Mouse (Mus musculus) brain, embryonic 18.5 days (tissue): ENCODE data around the gene Gm21680.
"Not testable (repeated sequence)": the region's sequence is repeated elsewhere in the genome, so short reads cannot be mapped to it uniquely, and the experiment has no call there.

Experiments
- DNase-seq: peaks from one replicate; pipeline ENCODE4 v3.0.0-alpha.2; 2012; ENCODE audit warnings: low read depth, low spot score

Gm21680 gene

GRCm38 (mm10) chr5:25972563-25972962 lies at the start of gene Gm21680:
TSS of gene Gm21680 (minus strand) at chr5:25972663.
- DNase-seq, result not testable (repeated sequence)

DNA sequence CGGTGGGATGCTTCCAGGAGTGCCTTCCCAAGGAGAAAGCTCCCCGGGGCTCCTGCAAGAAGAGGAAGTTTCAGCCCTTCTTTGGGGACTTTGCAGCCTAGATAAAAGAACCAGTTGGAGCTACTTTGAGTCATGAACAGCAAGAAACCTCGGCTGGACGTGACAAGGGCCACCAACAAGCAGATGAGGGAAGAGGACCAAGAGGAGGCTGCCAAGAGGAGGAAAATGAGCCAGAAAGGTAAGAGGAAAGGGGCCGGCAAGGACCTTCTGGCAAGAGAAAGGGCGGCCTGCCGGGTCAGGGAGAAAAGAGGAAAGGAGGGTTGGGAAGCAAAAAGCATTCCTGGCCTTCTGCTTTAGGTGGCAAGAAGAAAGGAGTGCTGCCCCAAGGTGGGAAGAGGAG lies 35.2 kb upstream of the Gm21680 start:
- not testable (repeated sequence) for DNase-seq

DNA sequence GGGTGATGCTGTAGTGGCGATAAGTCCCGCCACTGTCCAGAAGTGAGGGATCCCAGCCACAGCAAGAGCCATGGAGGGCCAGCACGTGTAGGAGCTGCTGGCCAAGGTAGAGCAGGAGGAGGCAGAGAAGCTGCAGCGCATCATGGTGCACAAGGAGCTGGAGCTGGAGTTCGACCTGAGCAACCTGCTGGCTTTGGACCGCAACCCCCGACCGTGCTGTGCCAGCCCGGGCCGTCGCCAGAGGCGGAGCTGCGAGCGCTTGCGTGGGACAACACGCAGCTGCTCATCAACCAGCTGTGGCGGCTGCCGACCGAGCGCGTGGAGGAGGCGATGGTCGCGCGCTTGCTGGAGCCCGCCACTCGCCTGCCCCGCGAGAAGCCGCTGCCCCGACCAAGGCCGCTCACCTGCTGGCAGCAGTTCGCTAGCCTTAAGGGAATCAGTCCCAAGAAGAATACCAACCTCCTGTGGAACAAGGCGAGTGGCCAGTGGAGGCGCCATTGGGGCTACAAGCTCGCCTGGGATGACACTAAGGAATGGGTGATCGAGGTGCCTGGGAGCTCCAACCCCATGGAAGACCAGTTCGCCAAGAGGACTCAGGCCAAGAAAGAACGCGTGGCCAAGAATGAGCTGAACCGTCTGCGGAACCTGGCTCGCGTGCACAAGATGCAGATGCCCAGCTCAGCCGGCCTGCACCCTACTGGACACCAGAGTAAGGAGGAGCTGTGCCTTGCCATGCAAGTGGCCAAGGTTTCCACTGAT lies 34.7 kb upstream of the Gm21680 start:
- DNase-seq, result not testable (repeated sequence)

DNA sequence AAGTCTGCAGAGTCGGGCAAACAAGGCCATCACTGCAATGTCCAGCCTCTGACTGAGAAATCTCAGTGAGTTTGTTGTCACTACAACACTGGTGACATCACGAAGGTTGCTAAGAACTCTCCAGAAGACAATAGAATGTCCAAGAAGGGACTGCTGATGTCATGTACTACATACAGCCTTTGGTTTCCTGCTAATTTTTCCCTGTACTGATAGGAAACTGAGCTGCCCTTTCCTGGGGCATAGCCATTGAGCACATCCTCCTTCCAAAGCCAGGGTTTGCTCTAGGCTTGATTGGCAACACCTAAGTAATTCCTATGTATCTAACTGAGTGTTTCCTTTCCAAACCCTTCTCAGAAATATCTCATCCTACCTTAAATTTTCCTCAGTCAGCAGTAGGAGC lies 32.2 kb upstream of the Gm21680 start, which contains the start of gene Gm1979:
Gene Gm1979, minus strand, starts transcription at position 101 of the 400 bp plus-strand sequence.
- DNase-seq, result not testable (repeated sequence)

DNA sequence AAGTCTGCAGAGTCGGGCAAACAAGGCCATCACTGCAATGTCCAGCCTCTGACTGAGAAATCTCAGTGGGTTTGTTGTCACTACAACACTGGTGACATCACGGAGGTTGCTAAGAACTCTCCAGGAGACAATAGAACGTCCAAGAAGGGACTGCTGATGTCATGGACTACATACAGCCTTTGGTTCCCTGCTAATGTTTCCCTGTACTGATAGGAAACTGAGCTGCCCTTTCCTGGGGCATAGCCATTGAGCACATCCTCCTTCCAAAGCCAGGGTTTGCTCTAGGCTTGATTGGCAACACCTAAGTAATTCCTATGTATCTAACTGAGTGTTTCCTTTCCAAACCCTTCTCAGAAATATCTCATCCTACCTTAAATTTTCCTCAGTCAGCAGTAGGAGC lies 16.1 kb upstream of the Gm21680 start, which contains the start of gene Gm21698:
Gene Gm21698, minus strand, starts transcription at position 101 of the 400 bp plus-strand sequence.
- not testable (repeated sequence) for DNase-seq

- not testable (repeated sequence) for DNase-seq
Observed at GRCm38 (mm10) chr5:25957050-25957449, 15.4 kb downstream of the Gm21680 start.

DNA sequence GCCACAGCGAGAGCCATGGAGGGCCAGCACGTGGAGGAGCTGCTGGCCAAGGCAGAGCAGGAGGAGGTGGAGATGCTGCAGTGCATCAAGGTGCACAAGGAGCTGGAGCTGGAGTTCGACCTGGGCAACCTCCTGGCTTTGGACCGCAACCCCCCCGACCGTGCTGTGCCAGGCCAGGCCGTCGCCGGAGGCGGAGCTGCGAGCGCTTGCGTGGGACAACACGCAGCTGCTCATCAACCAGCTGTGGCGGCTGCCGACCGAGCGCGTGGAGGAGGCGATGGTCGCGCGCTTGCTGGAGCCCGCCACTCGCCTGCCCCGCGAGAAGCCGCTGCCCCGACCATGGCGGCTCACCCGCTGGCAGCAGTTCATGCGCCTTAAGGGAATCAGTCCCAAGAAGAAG lies 15.9 kb downstream of the Gm21680 start:
- not testable (repeated sequence) for DNase-seq

GRCm38 (mm10) chr5:25954317-25954716 lies 18.1 kb downstream of the Gm21680 start, which contains the start of gene Gm21671:
TSS of gene Gm21671 (minus strand) at chr5:25954417.
- DNase-seq, result not testable (repeated sequence)

DNA sequence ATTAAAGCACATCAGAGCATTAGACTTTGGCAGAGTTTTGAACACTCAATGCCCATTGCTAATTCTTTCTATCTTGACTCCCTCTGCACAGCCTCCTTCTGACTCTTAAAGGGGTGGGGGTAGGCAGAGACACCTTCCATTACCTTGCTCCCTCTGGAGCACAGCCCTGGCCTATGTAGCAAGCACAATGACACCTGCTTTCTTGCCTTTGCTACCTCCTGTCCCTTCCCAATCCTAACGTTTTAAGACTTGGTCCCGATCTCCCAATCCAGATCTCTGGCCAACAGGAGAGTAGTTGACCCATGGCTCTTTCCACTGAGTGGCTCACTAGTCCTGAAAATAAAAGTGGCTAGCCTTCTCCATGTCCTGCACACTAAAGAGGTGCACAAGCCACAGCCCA lies 27.1 kb downstream of the Gm21680 start:
- not testable (repeated sequence) for DNase-seq

DNA sequence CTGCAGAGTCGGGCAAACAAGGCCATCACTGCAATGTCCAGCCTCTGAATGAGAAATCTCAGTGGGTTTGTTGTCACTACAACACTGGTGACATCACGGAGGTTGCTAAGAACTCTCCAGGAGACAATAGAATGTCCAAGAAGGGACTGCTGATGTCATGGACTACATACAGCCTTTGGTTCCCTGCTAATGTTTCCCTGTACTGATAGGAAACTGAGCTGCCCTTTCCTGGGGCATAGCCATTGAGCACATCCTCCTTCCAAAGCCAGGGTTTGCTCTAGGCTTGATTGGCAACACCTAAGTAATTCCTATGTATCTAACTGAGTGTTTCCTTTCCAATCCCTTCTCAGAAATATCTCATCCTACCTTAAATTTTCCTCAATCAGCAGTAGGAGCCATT lies 30.2 kb downstream of the Gm21680 start, which contains the start of gene Gm21663:
Gene Gm21663, minus strand, starts transcription at position 101 of the 400 bp plus-strand sequence.
- DNase-seq, result not testable (repeated sequence)
